Mouse (Mus musculus) hindbrain, embryonic 11.5 days (tissue): ENCODE data around the gene Fgf8. TPM values are rescaled to one million over a fixed set of nuclear protein-coding genes. Genes with fewer than 3 reads are reported as not detected.

Experiments used
- ATAC-seq: fragments of 200-750 bp; cut with Nextera tagmentation; 2 replicates; pipeline ENCODE4 v1.8.0; 2017; ENCODE audit warnings: mild to moderate bottlenecking, moderate TSS enrichment, moderate library complexity; ENCODE audit not compliant: low FRiP score
- DNase-seq: peaks from one replicate; pipeline ENCODE4 v3.0.0-alpha.2; 2015; ENCODE audit warnings: low spot score
- H3K27ac ChIP-seq: fragments of 300-500 bp; sonication (generic); 2 replicates; pipeline ENCODE4 v1.5.1; 2014; ENCODE audit warnings: mild to moderate bottlenecking, low read depth, low read length
- H3K27me3 ChIP-seq: fragments of 300-500 bp; sonication (generic); 2 replicates; pipeline ENCODE4 v1.6.1; 2014; ENCODE audit warnings: mild to moderate bottlenecking, low read length, moderate library complexity, mixed read lengths; ENCODE audit not compliant: control insufficient read depth, insufficient read depth
- H3K36me3 ChIP-seq: fragments of 300-500 bp; sonication (generic); 2 replicates; pipeline ENCODE4 v1.6.1; 2014; ENCODE audit warnings: mild to moderate bottlenecking, low read length, moderate library complexity, mixed read lengths; ENCODE audit not compliant: control insufficient read depth, insufficient read depth
- H3K4me1 ChIP-seq: fragments of 300-500 bp; sonication (generic); replicated peaks from 2 replicates; pipeline ENCODE4 v1.6.1; 2014; ENCODE audit warnings: low read length, mixed read lengths; ENCODE audit not compliant: control insufficient read depth, insufficient read depth
- H3K4me2 ChIP-seq: fragments of 300-500 bp; sonication (generic); replicated peaks from 2 replicates; pipeline ENCODE4 v1.6.1; 2014; ENCODE audit warnings: mild to moderate bottlenecking, low read depth, low read length
- H3K4me3 ChIP-seq: fragments of 300-500 bp; sonication (generic); 2 replicates; pipeline ENCODE4 v1.5.1; 2014; ENCODE audit warnings: low read depth, low read length
- H3K9ac ChIP-seq: fragments of 300-500 bp; sonication (generic); 2 replicates; pipeline ENCODE4 v1.6.1; 2014; ENCODE audit warnings: low read depth, low read length
- H3K9me3 ChIP-seq: fragments of 300-500 bp; sonication (generic); 2 replicates; pipeline ENCODE4 v1.6.1; 2016; ENCODE audit warnings: low read length; ENCODE audit not compliant: control insufficient read depth
- WGBS: fragments of 180-500 bp; shearing (Covaris S2); extraction: QIAGEN DNeasy Blood & Tissue Kit; methylation state at CpG from one replicate; pipeline ENCODE4 v1.1.7; 2014; 5-methylcytosine and 5-hydroxymethylcytosine counted together
- polyA plus RNA-seq: library from polyadenylated mRNA; unstranded; fragments of >200 nt; fragmentation: Nextera tagmentation; extraction: Ambion mirVana; gene quantifications from 2 replicates; pipeline ENCODE4 v1.2.1, GENCODE M21; 2014

The Fgf8 gene
- polyA plus RNA-seq, 1 experiment from 2014 or later = 4.6 TPM

DNA sequence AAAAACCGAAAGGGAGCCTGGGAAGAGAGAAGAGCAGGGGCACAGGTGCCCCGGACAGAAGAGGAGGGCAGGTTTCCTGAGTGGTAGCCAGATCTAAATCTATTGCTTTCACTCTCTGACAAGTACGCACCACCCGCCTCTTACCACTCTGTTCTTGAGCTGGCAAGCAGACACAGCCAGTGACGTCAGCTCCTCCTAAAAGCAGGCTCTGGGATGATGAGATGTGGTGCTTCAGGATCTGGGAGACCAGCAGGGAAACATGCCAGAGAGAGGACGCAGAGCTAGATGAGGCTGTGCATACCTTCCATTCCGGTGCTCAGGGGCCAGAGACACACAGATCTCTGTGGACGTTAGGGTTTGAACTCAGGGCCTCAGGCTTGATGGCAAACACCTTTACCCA, 50.5 kb downstream of the Fgf8 start:
- Histone ChIP-seq H3K9ac (no peak overlapping the region), H3K27me3 (peaks cover 3% of the 10 kb centered on the region; the same call in 1 of the 2 replicates), H3K36me3 (no peaks in the 10 kb centered on the region), H3K4me3 (no peak overlapping the region), H3K4me2 (no peak overlapping the region), H3K4me1 (no peaks in the 10 kb centered on the region), H3K9me3 (no peaks in the 10 kb centered on the region), H3K27ac (no peak overlapping the region)
- no peak for ATAC-seq
- 95% methylated on average over 8 of the region's 8 CpGs for WGBS
- DNase-seq = no peak

GRCm38 (mm10) chr19:45691001-45691535, 51.6 kb downstream of the Fgf8 start:
- WGBS = 54% methylated on average over 8 of the region's 8 CpGs
- no peak overlapping the region for H3K4me3 ChIP-seq
- peaks cover 3% of the 10 kb centered on the region; the same call in 1 of the 2 replicates for H3K27me3 ChIP-seq
- ATAC-seq (no peak), DNase-seq (no peak)
- H3K4me2 ChIP-seq = no peak overlapping the region
- H3K27ac ChIP-seq = no peak overlapping the region
- H3K9ac ChIP-seq = no peak overlapping the region
- no peaks in the 10 kb centered on the region for H3K36me3 ChIP-seq
- H3K9me3 ChIP-seq = no peaks in the 10 kb centered on the region
- no peaks in the 10 kb centered on the region for H3K4me1 ChIP-seq

GRCm38 (mm10) chr19:45687001-45687400, 55.7 kb downstream of the Fgf8 start:
- H3K27me3 ChIP-seq = no peaks in the 10 kb centered on the region; the same call in 1 of the 2 replicates

More at GRCm38 (mm10) chr19:45687001-45687400, 55.7 kb downstream of the Fgf8 start:
- Histone ChIP-seq H3K4me3 (no peak overlapping the region), H3K9ac (no peak overlapping the region), H3K27ac (no peak overlapping the region), H3K36me3 (no peaks in the 10 kb centered on the region), H3K4me2 (no peak overlapping the region), H3K4me1 (no peaks in the 10 kb centered on the region), H3K9me3 (no peaks in the 10 kb centered on the region)
- ATAC-seq (no peak), DNase-seq (no peak)
- WGBS = 68% methylated on average over 4 of the region's 4 CpGs

Other genes with a start within 250 kb of the Fgf8 start
- gene Poll, start 182.4 kb downstream of the Fgf8 start, polyA plus RNA-seq = 14.1 and 16.4 TPM in 2 replicates
- 62.7 and 63.4 TPM in 2 replicates for gene Gm17018, start 182.3 kb downstream of the Fgf8 start, polyA plus RNA-seq
- gene Fbxw4, start 82.6 kb downstream of the Fgf8 start, polyA plus RNA-seq = 2.0 and 3.5 TPM in 2 replicates
- 7.4 and 8.8 TPM in 2 replicates for gene Npm3, start 6.7 kb upstream of the Fgf8 start, polyA plus RNA-seq
- 75.6 and 93.2 TPM in 2 replicates for gene Mgea5, start 40.9 kb upstream of the Fgf8 start, polyA plus RNA-seq
- 0.56 and 0.73 TPM in 2 replicates for gene Kcnip2, start 73.1 kb upstream of the Fgf8 start, polyA plus RNA-seq